Mouse (Mus musculus): ENCODE data around the gene Vdac1.
"Not testable (repeated sequence)": the region's sequence is repeated elsewhere in the genome, so short reads cannot be mapped to it uniquely, and the experiment has no call there.

The Vdac1 gene

GRCm38 (mm10) chr11:52370538-52370937 is 9.9 kb downstream of the Vdac1 start:
- no peak for DNase-seq (ENCODE audit: low spot score in 2 of 2)

- no peak for DNase-seq (ENCODE audit: low spot score in 2 of 2)
Observed at GRCm38 (mm10) chr11:52373841-52374240, 13.2 kb downstream of the Vdac1 start.

- DNase-seq (ENCODE audit: low spot score in 2 of 2): peak; percentile 44 to 69
Observed at GRCm38 (mm10) chr11:52374340-52374739, 13.7 kb downstream of the Vdac1 start.

GRCm38 (mm10) chr11:52377579-52377978 is 16.9 kb downstream of the Vdac1 start:
- no peak for DNase-seq (ENCODE audit: low spot score in 2 of 2)

GRCm38 (mm10) chr11:52379241-52379640 is 18.6 kb downstream of the Vdac1 start:
- no peak for DNase-seq (ENCODE audit: low spot score in 2 of 2)

GRCm38 (mm10) chr11:52383741-52384140 is 23.1 kb downstream of the Vdac1 start:
- DNase-seq (ENCODE audit: low spot score in 2 of 2): no peak

- DNase-seq (ENCODE audit: low spot score in 2 of 2): no peak
Observed at GRCm38 (mm10) chr11:52384667-52385066, 24.0 kb downstream of the Vdac1 start.

GRCm38 (mm10) chr11:52386892-52387291 is 26.2 kb downstream of the Vdac1 start:
- DNase-seq (ENCODE audit: low spot score in 2 of 2): no peak

- DNase-seq (ENCODE audit: low spot score in 2 of 2): no peak
Observed at GRCm38 (mm10) chr11:52388150-52388549, 27.5 kb downstream of the Vdac1 start.

GRCm38 (mm10) chr11:52388979-52389378 is 28.3 kb downstream of the Vdac1 start:
- DNase-seq (ENCODE audit: low spot score in 2 of 2): not testable (repeated sequence)

GRCm38 (mm10) chr11:52389933-52390332 is 29.3 kb downstream of the Vdac1 start:
- no peak for DNase-seq (ENCODE audit: low spot score in 2 of 2)

- no peak for DNase-seq (ENCODE audit: low spot score in 2 of 2)
Observed at GRCm38 (mm10) chr11:52394494-52394893, 33.8 kb downstream of the Vdac1 start.

GRCm38 (mm10) chr11:52395343-52395742 is 34.7 kb downstream of the Vdac1 start:
- DNase-seq (ENCODE audit: low spot score in 2 of 2): no peak

GRCm38 (mm10) chr11:52395940-52396596 is 35.4 kb downstream of the Vdac1 start, which contains the start of gene 9530068E07Rik:
9530068E07Rik (plus strand) TSS chr11:52396428.
- peak; percentile 85 to 93 for DNase-seq (ENCODE audit: low spot score in 2 of 2)

- no peak for DNase-seq (ENCODE audit: low spot score in 2 of 2)
Observed at GRCm38 (mm10) chr11:52396597-52397188, 36.0 kb downstream of the Vdac1 start.

GRCm38 (mm10) chr11:52397385-52397987 is 36.8 kb downstream of the Vdac1 start:
- DNase-seq (ENCODE audit: low spot score in 2 of 2): no peak

GRCm38 (mm10) chr11:52401476-52401875 is 40.8 kb downstream of the Vdac1 start:
- DNase-seq (ENCODE audit: low spot score in 2 of 2): no peak

GRCm38 (mm10) chr11:52402566-52402965 is 41.9 kb downstream of the Vdac1 start:
- no peak for DNase-seq (ENCODE audit: low spot score in 2 of 2)

GRCm38 (mm10) chr11:52404209-52404608 is 43.5 kb downstream of the Vdac1 start:
- no peak for DNase-seq (ENCODE audit: low spot score in 2 of 2)

GRCm38 (mm10) chr11:52405196-52405688 is 44.6 kb downstream of the Vdac1 start:
- no peak for DNase-seq (ENCODE audit: low spot score in 2 of 2)

- no peak for DNase-seq (ENCODE audit: low spot score in 2 of 2)
Observed at GRCm38 (mm10) chr11:52409316-52409715, 48.7 kb downstream of the Vdac1 start.

- DNase-seq (ENCODE audit: low spot score in 2 of 2): no peak
Observed at GRCm38 (mm10) chr11:52418358-52418757, 57.7 kb downstream of the Vdac1 start.

GRCm38 (mm10) chr11:52419246-52419645 is 58.6 kb downstream of the Vdac1 start:
- no peak for DNase-seq (ENCODE audit: low spot score in 2 of 2)

All from urinary bladder, postnatal 4 days (tissue).